Mouse (Mus musculus): ENCODE data around the gene Adgrg2. TPM values are rescaled to one million over a fixed set of nuclear protein-coding genes. Genes with fewer than 3 reads are reported as not detected.

Gene Adgrg2
- polyA plus RNA-seq, 1 experiment from 2014 or later = 0.20 TPM

DNA sequence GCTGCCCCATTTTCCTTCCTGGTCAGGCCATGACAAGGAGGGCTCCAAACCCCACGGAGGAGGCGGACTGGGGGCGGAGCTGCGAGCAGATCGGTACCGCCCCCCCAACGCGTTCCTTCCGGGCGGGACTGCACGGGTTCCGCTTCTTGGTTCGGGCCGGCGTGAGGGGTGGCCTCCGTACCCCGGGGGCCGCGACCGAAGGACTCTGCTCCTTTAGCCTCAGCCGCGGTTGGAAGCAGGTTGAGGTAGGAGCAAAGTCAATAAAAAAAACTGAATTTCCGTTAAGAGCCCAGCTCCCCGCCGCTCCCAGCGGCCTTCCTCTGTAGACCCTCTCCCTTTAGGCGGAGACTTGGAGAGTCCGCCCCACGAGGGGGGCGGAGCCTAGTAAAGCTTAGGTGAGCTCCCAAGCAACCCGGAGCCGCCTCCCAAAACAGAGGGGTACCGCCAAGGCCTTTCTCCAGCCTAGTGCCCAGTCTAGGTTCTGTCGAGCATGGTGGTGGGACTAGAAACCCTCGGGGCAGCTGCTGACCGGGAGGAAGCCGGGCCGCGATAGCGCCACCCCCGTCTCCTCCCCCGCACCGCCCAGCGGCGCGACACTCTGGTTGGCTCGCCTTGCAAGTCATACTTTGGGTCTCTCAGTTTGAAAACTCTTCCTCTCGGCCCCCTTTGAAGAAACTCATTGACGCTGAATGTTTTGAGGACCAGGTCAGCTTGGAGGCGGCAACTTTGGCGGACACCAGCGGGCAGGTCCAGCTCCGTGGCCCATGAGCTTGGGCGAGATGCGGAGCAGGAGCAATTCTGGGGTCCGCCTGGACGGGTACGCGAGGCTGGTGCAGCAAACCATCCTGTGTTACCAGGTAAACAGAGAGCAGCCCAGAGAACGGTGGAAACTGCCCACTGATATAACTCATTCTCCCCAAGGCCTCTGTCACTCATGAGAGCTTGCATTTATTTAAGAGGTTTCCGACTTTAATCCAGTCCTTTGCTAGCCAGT lies 111.9 kb downstream of the Adgrg2 start, which contains the start of gene Phka2:
Gene Phka2 (plus strand): TSS at position 119 of the 994 bp plus-strand sequence.
- no peaks in the 10 kb centered on the region for H3K36me3 ChIP-seq (replicated peaks)
- peaks cover 11% of the 10 kb centered on the region; the same call in 1 of the 2 replicates for H3K4me1 ChIP-seq (replicated peaks)
- peak; percentile 96 for ATAC-seq (ENCODE audit: insufficient read depth)
- H3K4me3 ChIP-seq (replicated peaks) = peak within 1 kb of the TSS; percentile 73
- H3K9ac ChIP-seq = peak within 1 kb of the TSS; percentile 66
- WGBS (ENCODE audit: insufficient replicate concordance) = 15% methylated on average over 61 of the region's 61 CpGs
- no peaks in the 10 kb centered on the region for H3K27me3 ChIP-seq
- H3K9me3 ChIP-seq (replicated peaks) = no peaks in the 10 kb centered on the region
- peak within 1 kb of the TSS; percentile 83 for H3K27ac ChIP-seq (replicated peaks)
- peak within 1 kb of the TSS; percentile 69 for H3K4me2 ChIP-seq

DNA sequence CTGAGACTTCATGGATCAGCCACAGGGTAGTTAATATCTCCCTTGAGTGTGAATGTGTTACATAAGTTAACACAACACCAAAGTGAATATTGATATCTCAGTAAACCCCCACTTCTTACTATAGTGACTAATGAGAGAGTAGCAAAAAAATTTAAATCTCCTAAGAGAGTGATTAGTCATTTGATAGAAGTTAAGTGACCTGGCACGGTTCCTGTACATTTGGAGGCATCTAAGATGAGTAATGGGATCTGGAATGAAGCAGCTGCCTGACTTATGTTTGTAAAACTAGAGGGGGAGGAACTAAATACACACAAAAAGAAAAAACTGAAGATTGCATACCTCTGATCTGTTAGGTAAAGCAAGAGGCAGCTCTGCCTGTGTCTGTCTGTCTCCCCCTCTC lies 118.6 kb downstream of the Adgrg2 start:
- H3K4me3 ChIP-seq (replicated peaks) = no peak overlapping the region
- ATAC-seq (ENCODE audit: insufficient read depth) = no peak
- no peaks in the 10 kb centered on the region for H3K9me3 ChIP-seq (replicated peaks)
- H3K36me3 ChIP-seq (replicated peaks) = no peaks in the 10 kb centered on the region
- H3K4me2 ChIP-seq = no peak overlapping the region
- H3K4me1 ChIP-seq (replicated peaks) = no peaks in the 10 kb centered on the region; the same call in 1 of the 2 replicates
- WGBS (ENCODE audit: insufficient replicate concordance) = 57% methylated on average over 1 of the region's 1 CpGs
- no peak overlapping the region for H3K27ac ChIP-seq (replicated peaks)
- no peaks in the 10 kb centered on the region for H3K27me3 ChIP-seq
- H3K9ac ChIP-seq = no peak overlapping the region

DNA sequence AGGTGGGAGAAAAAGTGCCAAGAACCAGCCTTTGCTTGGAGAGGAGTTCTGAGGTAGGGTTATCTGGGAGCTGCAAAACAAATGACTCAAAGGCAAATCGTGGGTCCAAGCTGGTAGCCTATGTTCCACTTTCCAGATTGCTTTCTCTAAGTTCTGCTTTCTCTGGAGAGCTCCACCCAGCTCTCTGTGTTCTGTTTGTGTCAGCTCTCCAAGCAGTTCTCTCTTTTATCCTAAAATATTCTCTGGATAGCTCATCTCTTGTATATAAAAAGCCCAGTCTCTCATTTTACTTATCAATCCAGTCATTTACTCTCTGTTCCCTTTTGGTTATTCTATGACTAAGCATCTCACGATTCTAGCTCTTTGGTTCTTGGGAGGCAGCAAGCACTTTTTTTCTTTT lies 119.7 kb downstream of the Adgrg2 start:
- Histone ChIP-seq H3K9ac (no peak overlapping the region), H3K4me2 (no peak overlapping the region), H3K4me3 (replicated peaks) (no peak overlapping the region), H3K9me3 (replicated peaks) (no peaks in the 10 kb centered on the region), H3K36me3 (replicated peaks) (no peaks in the 10 kb centered on the region), H3K27me3 (no peaks in the 10 kb centered on the region), H3K27ac (replicated peaks) (no peak overlapping the region), H3K4me1 (replicated peaks) (no peaks in the 10 kb centered on the region; the same call in 1 of the 2 replicates)
- ATAC-seq (ENCODE audit: insufficient read depth) = no peak
- 28% methylated on average over 2 of the region's 2 CpGs for WGBS (ENCODE audit: insufficient replicate concordance)

DNA sequence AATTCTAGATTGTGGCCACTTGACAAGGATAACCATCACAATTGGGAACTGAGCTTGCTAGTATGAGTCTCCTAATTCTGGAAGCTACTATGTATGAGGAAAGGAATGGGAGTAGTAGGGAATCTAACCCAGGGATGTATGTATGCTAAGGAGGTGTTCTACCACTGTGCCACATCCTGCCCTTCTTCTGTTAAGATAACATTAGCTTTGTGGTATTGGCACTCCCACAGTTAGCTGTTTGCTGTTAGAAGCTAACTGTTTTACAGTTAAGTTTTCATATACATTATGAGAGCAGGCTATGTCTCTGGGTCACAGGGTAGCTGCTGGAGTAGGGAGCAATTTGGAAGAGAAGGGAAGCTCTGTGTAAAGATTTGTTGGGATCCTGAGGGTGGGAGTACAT lies 125.5 kb downstream of the Adgrg2 start:
- no peak overlapping the region for H3K4me2 ChIP-seq
- no peak overlapping the region for H3K27ac ChIP-seq (replicated peaks)
- no peaks in the 10 kb centered on the region for H3K27me3 ChIP-seq
- H3K4me3 ChIP-seq (replicated peaks) = no peak overlapping the region
- H3K9me3 ChIP-seq (replicated peaks) = no peaks in the 10 kb centered on the region
- no peak overlapping the region for H3K9ac ChIP-seq
- H3K36me3 ChIP-seq (replicated peaks) = no peaks in the 10 kb centered on the region
- H3K4me1 ChIP-seq (replicated peaks) = no peaks in the 10 kb centered on the region
- ATAC-seq (ENCODE audit: insufficient read depth) = no peak

DNA sequence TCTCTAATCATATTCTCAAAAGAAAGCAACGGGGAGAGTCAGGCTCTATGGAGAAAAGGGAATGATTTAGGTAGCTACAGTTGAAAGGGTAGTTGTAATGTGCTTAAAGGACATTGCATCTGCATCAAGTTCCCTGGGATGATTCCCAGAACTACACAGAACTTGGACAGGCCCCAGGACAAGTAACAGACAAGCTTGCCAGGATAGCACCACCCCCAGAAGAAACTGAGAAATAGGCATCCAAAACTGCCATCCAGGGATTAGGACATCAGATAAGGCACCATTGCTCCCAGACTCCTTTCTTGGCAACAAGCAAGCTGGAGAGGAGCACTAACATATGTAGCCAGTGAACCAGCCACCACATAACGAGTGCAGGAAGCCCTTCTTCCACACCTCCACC lies 152.3 kb downstream of the Adgrg2 start:
- no peak overlapping the region for H3K27ac ChIP-seq (replicated peaks)
- H3K36me3 ChIP-seq (replicated peaks) = peaks cover 6% of the 10 kb centered on the region; the same call in 1 of the 2 replicates
- H3K9me3 ChIP-seq (replicated peaks) = no peaks in the 10 kb centered on the region
- no peak overlapping the region for H3K4me2 ChIP-seq
- ATAC-seq (ENCODE audit: insufficient read depth) = no peak
- no peak overlapping the region for H3K4me3 ChIP-seq (replicated peaks)
- H3K27me3 ChIP-seq = no peaks in the 10 kb centered on the region
- WGBS (ENCODE audit: insufficient replicate concordance) = 56% methylated on average over 2 of the region's 2 CpGs
- no peak overlapping the region for H3K9ac ChIP-seq
- no peaks in the 10 kb centered on the region for H3K4me1 ChIP-seq (replicated peaks)

Other genes with a start within 250 kb of the Adgrg2 start
- gene Phka2, start 111.5 kb downstream of the Adgrg2 start, polyA plus RNA-seq (2015; fragmentation: Nextera tagmentation; extraction: Ambion mirVana) = 9.4 and 10.8 TPM in 2 replicates

Measured in liver, embryonic 15.5 days (tissue).